Mouse (Mus musculus): ENCODE measurements at regions not wholly inside any gene's neighbourhood (a gene's known extent, or its start where the extent isn't known, plus 50 kb on each side); places are given as distances from the start of the nearest gene placed in this dataset.

DNA sequence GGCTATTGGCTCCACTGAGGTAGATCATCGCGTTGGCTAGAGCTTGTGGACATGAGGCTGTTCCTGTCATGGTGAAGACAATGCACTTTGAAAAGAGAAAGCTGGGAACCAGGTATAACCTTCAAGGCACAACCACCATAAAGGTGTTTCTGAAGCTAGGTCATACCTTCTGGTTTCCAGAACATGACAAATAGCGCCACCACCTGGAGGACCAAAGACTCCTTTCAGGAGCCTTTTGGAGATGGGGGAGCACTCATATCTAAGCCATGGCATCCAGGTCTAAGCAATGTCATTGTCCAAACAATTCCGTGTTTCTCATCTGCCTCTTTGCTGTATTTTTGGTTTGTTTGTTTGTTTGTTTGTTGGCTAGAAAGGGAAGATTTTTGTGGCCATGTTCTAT, 113.7 kb upstream of the Lsm14a start:
- in situ Hi-C loops (cut with MboI) = loop anchor here (25.0 kb wide), 1 partner anchor 105 kb away; no protein-coding TSS in a partner anchor

DNA sequence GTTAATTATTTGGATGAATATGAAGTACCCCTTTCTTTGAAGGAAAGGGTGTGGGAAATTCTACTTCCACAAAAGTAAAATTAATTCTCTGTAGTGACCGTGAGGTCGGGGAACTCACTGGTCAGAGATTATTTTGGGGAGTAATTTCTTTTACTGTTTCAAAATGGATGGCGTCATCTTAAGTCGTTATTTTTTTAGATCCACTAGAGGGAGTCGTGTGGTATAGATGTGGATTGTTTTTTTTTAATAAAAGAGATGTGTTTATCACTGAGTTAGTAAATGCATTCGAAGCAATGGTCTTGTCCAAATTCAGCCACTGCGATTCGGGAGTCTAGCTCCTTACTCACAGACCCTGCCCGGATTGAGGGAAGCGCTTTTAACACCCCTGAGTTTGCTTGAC, 100.8 kb upstream of the Lsm14a start:
- in situ Hi-C loops (cut with MboI) = no loop called here

DNA sequence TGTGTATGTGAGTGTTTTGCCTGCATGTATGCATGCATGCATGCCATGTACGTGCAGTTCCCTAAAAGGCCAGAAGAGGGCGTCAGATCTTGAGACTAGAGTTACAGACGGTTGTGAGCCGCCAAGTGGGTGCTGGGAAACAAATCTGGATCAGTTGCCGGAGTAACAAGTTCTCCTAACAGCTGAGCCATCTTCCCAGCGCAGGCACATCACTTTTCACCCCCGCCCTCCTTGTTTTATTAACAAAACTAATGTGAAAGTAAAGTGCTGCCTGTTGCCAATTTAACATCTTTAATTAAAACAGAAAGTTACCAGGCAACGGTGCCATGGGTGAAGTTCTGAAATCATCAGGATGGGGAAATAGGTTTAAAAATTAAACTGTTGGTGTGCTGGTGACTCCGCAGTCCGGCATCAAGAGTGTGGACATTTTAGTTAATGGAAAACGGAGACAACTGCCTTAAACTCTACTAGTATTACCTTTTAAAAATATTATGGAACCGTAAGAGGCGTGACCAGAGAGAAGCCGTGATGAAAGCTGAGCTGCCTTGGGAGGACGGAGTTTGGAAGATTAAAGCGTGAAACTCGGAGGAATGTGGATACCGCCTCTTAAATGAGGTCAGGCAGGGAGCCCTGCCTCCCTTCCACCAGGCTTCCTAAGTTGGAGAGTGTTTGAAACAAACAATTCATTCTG, 91.9 kb upstream of the Lsm14a start:
- in situ Hi-C loops (cut with MboI) = no loop called here

DNA sequence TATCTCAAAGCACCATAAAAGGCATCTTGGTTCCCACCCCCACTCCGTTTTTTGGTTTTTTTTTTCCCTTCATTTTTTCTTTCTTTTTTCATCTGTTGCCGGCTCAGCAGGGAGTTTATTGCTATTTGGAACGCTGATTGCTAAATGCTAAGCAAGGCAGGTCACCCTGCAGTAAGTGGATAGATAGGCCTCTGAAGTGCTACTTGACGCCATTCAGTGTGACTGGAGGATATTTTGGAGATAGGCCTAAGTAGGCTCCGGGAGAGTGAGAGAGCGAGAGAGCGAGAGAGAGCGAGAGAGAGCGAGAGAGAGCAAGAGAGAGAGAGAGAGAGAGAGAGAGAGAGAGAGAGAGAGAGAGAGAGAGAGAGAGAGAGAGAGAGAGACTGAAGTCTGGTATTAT, 90.3 kb upstream of the Lsm14a start:
- in situ Hi-C loops (cut with MboI) = no loop called here

DNA sequence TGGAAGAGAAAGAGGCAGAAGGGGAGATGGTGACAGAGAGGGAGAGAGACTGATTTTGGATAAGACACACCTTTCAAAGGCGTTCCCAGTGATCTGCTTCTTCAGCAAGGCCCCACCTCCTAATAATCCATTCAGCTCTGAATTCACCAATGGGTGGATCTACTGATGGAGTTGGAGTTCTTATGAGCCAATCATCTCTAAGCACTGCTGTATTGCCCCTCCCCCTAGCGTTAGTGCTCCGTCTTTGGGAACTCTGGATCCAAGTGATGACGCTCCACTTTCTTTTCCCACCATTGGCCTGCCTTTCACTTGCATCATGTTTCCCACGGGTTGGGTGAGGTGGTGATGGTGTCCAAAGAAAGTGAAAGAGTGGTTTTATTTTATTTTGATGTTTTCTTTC, 87.7 kb upstream of the Lsm14a start:
- in situ Hi-C loops (cut with MboI) = no loop called here

DNA sequence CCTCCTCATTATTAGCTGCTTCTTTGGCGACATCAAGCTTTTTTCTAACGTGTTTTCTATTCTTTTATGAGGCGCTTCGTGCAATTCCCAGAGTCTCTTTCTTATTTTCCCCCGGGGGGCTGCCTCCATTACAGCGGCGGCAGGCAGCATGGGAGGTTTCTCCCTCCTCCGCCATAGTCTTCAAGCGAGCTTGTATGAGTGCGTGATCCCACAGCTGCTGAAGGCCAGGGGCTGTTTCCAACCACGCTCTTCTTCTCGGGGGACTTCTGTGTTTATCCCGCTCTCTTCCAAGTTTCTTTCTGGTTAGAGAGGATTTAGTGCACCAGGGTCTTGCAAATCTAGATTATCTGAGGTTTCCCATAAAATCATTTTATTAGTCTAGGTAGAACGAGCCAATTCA, 77.9 kb upstream of the Lsm14a start:
- in situ Hi-C loops (cut with MboI) = no loop called here

DNA sequence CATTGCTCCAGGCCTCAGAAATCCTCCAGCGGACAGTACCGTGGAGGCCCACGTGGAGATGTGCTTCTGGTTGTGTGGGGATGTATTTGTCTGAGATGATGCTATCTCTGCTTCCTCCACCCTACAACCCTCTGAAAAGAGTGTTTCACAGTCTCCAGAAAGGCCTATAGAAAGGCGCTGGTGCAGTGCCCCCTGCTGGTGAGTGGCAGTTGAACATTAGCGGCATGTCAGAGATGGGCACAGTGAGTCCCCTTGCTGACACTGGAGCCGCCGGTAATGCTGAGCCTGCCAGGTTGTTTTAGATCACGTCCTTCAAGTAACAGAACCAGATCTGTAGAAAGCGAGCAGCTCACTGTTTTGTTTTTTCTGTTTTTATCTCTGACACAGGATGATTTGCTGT, 69.0 kb upstream of the Lsm14a start:
- in situ Hi-C loops (cut with MboI) = no loop called here

DNA sequence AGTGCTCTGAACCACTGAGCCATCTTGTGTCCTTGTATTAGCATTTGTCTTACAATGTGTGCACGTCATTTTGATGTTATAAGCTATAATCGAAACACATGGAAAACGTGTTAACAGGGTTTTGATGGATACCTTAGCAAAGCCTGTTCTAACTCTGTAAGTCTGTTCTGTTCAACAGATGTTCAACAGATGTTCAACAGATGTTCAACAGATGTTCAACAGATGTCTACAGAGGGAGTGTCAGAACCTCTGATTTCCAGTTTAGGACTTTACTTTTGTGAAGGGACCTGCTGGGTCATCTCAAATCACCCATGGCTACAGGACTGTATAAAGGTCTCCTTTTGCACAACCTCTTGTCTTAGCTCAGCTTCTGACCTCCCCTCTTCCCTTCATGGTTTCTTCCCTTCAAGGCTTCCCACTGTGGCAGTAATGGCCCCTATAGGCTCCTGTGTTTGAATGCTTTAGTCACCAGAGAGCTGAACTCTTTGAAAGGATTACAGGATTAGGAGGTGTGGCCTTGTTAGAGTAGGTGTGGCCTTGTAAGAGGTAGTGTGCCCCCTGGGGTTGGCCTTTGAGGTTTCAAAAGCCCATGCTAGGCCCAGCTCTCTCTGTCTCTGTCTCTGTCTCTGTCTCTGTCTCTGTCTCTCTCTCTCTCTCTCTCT, 66.8 kb upstream of the Lsm14a start:
- in situ Hi-C loops (cut with MboI) = no loop called here

DNA sequence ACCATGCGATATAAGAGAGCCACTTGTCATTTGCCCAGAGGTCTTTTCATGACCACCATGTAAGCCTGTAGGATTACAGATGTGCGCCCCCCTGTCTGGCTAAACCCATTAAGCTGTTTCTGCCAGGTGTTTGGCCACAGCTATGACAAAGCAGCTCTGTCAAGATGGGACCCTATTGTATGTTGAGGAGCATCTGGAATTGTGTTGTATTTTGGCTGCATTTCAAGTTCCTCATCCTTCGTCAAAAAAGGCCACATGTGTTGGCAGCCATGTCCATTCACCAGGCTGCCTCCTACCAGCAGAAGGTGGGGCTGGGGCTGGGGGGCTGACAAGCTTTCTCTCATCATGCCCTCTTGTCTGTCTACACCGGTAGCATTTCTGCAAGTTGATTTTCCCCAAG, 65.7 kb upstream of the Lsm14a start:
- in situ Hi-C loops (cut with MboI) = no loop called here

DNA sequence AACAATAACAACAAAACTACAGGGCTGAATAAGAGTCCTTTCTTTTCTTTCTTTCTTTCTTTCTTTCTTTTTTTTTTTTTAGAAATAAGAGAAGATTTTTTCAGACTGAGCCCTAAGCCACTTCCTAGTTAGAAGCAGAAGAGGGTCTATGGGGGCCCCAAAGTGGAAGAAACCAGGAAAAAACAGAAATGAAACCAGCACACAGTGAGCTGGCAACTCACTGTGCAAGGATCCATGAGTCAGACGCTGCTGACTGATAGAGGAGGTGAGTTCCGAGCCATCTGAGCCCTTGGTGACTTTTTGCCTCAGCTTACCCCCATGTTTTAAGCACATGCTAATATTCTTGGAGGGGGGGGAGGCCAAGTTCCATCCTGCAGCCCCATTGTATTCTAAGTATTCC, 55.2 kb upstream of the Lsm14a start:
- in situ Hi-C loops (cut with MboI) = no loop called here

DNA sequence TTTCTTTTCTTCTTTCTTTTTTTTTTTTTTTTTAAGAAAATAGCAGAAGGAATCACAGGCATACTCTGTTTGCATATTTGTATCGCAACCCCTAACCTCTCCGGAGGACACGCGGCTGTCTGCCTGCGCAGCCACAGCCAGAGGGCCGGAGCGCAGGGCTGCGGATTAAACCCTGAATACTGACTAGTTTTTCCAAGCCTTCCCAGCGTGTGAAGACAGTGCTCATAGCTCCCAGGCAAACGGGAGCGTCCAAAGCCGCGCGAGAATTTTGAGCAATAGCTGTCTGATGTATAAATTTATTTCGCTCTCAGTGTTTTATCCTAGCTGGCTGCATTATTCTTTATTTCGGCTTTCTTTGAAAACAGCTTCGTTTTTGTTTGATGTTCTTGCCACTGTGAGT, 51.1 kb upstream of the Lsm14a start:
- in situ Hi-C loops (cut with MboI) = no loop called here

Measured in mature B cell (primary cell).